Comparison of ENCODE assay signal across 7 mouse cellular contexts in the genomic region with DNA sequence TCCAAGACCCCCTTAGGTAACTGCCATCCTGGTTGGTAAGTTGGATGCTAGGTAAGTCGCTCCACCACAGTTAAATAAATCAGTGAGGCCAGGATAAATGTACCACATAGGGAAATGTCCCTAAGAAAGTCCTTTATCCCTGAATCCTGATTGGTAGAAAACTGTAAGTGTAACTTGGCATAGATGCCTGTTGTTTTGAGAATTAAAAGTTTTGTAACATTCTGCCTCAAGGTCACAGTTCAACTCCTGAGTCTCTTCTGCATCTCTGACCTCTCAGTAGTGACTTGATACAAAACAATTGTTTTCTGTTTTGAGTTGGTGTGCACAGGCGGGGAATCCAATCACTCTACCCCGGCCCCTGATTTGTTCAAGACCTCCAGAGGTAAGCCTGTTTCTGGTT. TPM values are rescaled to one million over a fixed set of nuclear protein-coding genes. Genes with fewer than 3 reads are reported as not detected.
DNase-seq lines count a peak whose midpoint lies in the region; ATAC-seq and TF ChIP-seq lines count a peak whose summit lies in the region.

A gene (plus strand): TSS at position 264 of the 400 bp plus-strand sequence.

- TF ChIP-seq CTCF in MEL (IDR thresholded peaks at IDR 0.05 in 2 of 3, conservative IDR thresholded peaks at IDR 0.05 in 1 of 3; ENCODE audit: control insufficient read depth in 1 of 3, insufficient read depth in 1 of 3, low read depth in 2 of 3, low read length in 3 of 3, poor library complexity in 1 of 3, severe bottlenecking in 1 of 3): no peak

- TF ChIP-seq RAD21 in MEL (IDR thresholded peaks at IDR 0.05; ENCODE audit: low read depth, low read length): no peak

- no peak for TF ChIP-seq POLR2A in MEL (IDR thresholded peaks at IDR 0.05; ENCODE audit: control insufficient read depth in 1 of 2, insufficient read depth in 1 of 2, low read depth in 1 of 2, low read length in 2 of 2, poor library complexity in 1 of 2)

- no peak within 1 kb of the TSS for H3K27ac ChIP-seq in MEL (ENCODE audit: control insufficient read depth, low read depth, low read length)
- H3K27ac ChIP-seq in forebrain, embryonic 13.5 days: no peak within 1 kb of the TSS
- H3K27ac ChIP-seq in hindbrain, embryonic 11.5 days (ENCODE audit: low read depth, low read length): no peak within 1 kb of the TSS
- no peak within 1 kb of the TSS for H3K27ac ChIP-seq in liver, embryonic 13.5 days

- no peak for ATAC-seq in CD4-positive, CD25-positive, alpha-beta regulatory T cell, adult 4 months
- ATAC-seq in forebrain, embryonic 13.5 days: no peak
- ATAC-seq in hindbrain, embryonic 11.5 days (ENCODE audit: low FRiP score): no peak
- ATAC-seq in liver, embryonic 13.5 days (ENCODE audit: low read depth): no peak

- H3K36me3 ChIP-seq in MEL (ENCODE audit: control insufficient read depth in 1 of 2, insufficient read depth in 2 of 2, low read length in 2 of 2): no peaks in the 10 kb centered on the region
- H3K36me3 ChIP-seq in forebrain, embryonic 13.5 days (ENCODE audit: poor library complexity, severe bottlenecking): peaks cover 7% of the 10 kb centered on the region; the same call in 1 of the 2 replicates
- H3K36me3 ChIP-seq in hindbrain, embryonic 11.5 days (ENCODE audit: control insufficient read depth, insufficient read depth, low read length): no peaks in the 10 kb centered on the region
- H3K36me3 ChIP-seq in liver, embryonic 13.5 days: no peaks in the 10 kb centered on the region

- H3K4me3 ChIP-seq in MEL (ENCODE audit: control insufficient read depth in 1 of 2, insufficient read depth in 1 of 2, low read depth in 2 of 2, low read length in 2 of 2): no peak within 1 kb of the TSS
- no peak within 1 kb of the TSS for H3K4me3 ChIP-seq in forebrain, embryonic 13.5 days
- no peak within 1 kb of the TSS for H3K4me3 ChIP-seq in hindbrain, embryonic 11.5 days (ENCODE audit: low read depth, low read length)
- no peak within 1 kb of the TSS for H3K4me3 ChIP-seq in liver, embryonic 13.5 days (replicated peaks)

- H3K27me3 ChIP-seq in MEL (ENCODE audit: control insufficient read depth in 1 of 2, insufficient read depth in 2 of 2, low read length in 2 of 2): no peaks in the 10 kb centered on the region
- H3K27me3 ChIP-seq in forebrain, embryonic 13.5 days: no peaks in the 10 kb centered on the region; the same call in 1 of the 2 replicates
- H3K27me3 ChIP-seq in hindbrain, embryonic 11.5 days (ENCODE audit: control insufficient read depth, insufficient read depth, low read length): no peaks in the 10 kb centered on the region
- no peaks in the 10 kb centered on the region for H3K27me3 ChIP-seq in liver, embryonic 13.5 days

- H3K9ac ChIP-seq in MEL (ENCODE audit: control insufficient read depth, low read depth, low read length, poor library complexity, severe bottlenecking): no peak within 1 kb of the TSS
- no peak within 1 kb of the TSS for H3K9ac ChIP-seq in forebrain, embryonic 13.5 days
- no peak within 1 kb of the TSS for H3K9ac ChIP-seq in hindbrain, embryonic 11.5 days (ENCODE audit: low read depth, low read length)
- H3K9ac ChIP-seq in liver, embryonic 13.5 days: no peak within 1 kb of the TSS

- no peak within 1 kb of the TSS for H3K4me2 ChIP-seq in forebrain, embryonic 13.5 days
- no peak within 1 kb of the TSS for H3K4me2 ChIP-seq in hindbrain, embryonic 11.5 days (replicated peaks; ENCODE audit: low read depth, low read length)
- no peak within 1 kb of the TSS for H3K4me2 ChIP-seq in liver, embryonic 13.5 days

- no peaks in the 10 kb centered on the region for H3K9me3 ChIP-seq in MEL (replicated peaks; ENCODE audit: insufficient read depth, low read length)
- H3K9me3 ChIP-seq in forebrain, embryonic 13.5 days (replicated peaks): no peaks in the 10 kb centered on the region
- no peaks in the 10 kb centered on the region for H3K9me3 ChIP-seq in hindbrain, embryonic 11.5 days (ENCODE audit: control insufficient read depth, low read length)
- H3K9me3 ChIP-seq in liver, embryonic 13.5 days (replicated peaks): no peaks in the 10 kb centered on the region

- H3K79me2 ChIP-seq in MEL (ENCODE audit: control insufficient read depth, insufficient read depth, low read length, poor library complexity): no peaks in the 10 kb centered on the region

- no peaks in the 10 kb centered on the region for H3K4me1 ChIP-seq in MEL (ENCODE audit: control insufficient read depth in 1 of 2, insufficient read depth in 2 of 2, low read length in 2 of 2)
- H3K4me1 ChIP-seq in forebrain, embryonic 13.5 days: no peaks in the 10 kb centered on the region
- no peaks in the 10 kb centered on the region for H3K4me1 ChIP-seq in hindbrain, embryonic 11.5 days (replicated peaks; ENCODE audit: control insufficient read depth, insufficient read depth, low read length)
- peaks cover 11% of the 10 kb centered on the region; the same call in 1 of the 2 replicates for H3K4me1 ChIP-seq in liver, embryonic 13.5 days (replicated peaks)

- TF ChIP-seq EP300 in MEL (IDR thresholded peaks at IDR 0.05; ENCODE audit: low read depth in 1 of 2, low read length in 2 of 2): no peak

- 87% methylated on average over 3 of the region's 3 CpGs for WGBS in forebrain, embryonic 13.5 days
- 89% methylated on average over 3 of the region's 3 CpGs for WGBS in hindbrain, embryonic 11.5 days
- WGBS in liver, embryonic 13.5 days (ENCODE audit: insufficient replicate concordance): 66% methylated on average over 3 of the region's 3 CpGs

- no peak for DNase-seq in MEL (ENCODE audit: low read depth, low spot score)
- no peak for DNase-seq in hindbrain, embryonic 11.5 days (ENCODE audit: low spot score)
- no peak for DNase-seq in liver, embryonic 13.5 days
- no peak for DNase-seq in embryo, embryonic 10 days (ENCODE audit: low spot score)
- no peak for DNase-seq in cerebellum, postnatal 10 days

TF ChIP-seq in MEL, 35 proteins besides CTCF, POLR2A, EP300 and RAD21:
- TF ChIP-seq TBP (IDR thresholded peaks at IDR 0.05; ENCODE audit: low read depth, low read length): no peak
- TF ChIP-seq ZNF384 (IDR thresholded peaks at IDR 0.05; ENCODE audit: low read depth, low read length): no peak
- TF ChIP-seq BHLHE40 (IDR thresholded peaks at IDR 0.05; ENCODE audit: borderline replicate concordance, low read depth, low read length): no peak
- TF ChIP-seq MXI1 (IDR thresholded peaks at IDR 0.05; ENCODE audit: low read depth, low read length): no peak
- TF ChIP-seq CHD1 (IDR thresholded peaks at IDR 0.05; ENCODE audit: low read depth, low read length): no peak
- TF ChIP-seq ETS1 (IDR thresholded peaks at IDR 0.05; ENCODE audit: low read depth, low read length): no peak
- no peak for TF ChIP-seq ZKSCAN1 (IDR thresholded peaks at IDR 0.05; ENCODE audit: low read depth, low read length)
- no peak for TF ChIP-seq MAX (IDR thresholded peaks at IDR 0.05; ENCODE audit: low read length)
- TF ChIP-seq USF2 (IDR thresholded peaks at IDR 0.05; ENCODE audit: borderline replicate concordance in 1 of 2, insufficient read depth in 1 of 2, low read depth in 1 of 2, low read length in 2 of 2): no peak
- TF ChIP-seq ZC3H11A (IDR thresholded peaks at IDR 0.05; ENCODE audit: low read depth, low read length): no peak

RNA-seq across cellular contexts. Expression of the gene that starts here (rescaled TPM):
- 10 to 100 TPM; 37.1 to 75.2 TPM for polyA plus RNA-seq in CD4-positive, CD25-positive, alpha-beta regulatory T cell, adult 4 months (2017; shearing (Covaris generic))
- 605 and 702 TPM in 2 replicates for total RNA-seq in MEL (2012; rRNA removed)
- polyA plus RNA-seq in MEL (2012; ENCODE audit: insufficient read depth in 1 of 2, insufficient read length in 2 of 2, low read depth in 1 of 2, low replicate concordance in 2 of 2, missing spikeins in 1 of 2): 1,000 to 10,000 TPM in 1 of 2 experiments, 100 to 1,000 TPM in 1; 104 to 1,160 TPM
- polyA plus RNA-seq in forebrain, embryonic 13.5 days (2015; fragmentation: Nextera tagmentation; extraction: Ambion mirVana): 270 and 289 TPM in 2 replicates
- polyA plus RNA-seq in hindbrain, embryonic 11.5 days (2014; fragmentation: Nextera tagmentation; extraction: Ambion mirVana): 427 and 438 TPM in 2 replicates
- polyA plus RNA-seq in liver, embryonic 13.5 days (2015; fragmentation: Nextera tagmentation; extraction: Ambion mirVana): 92.3 and 102 TPM in 2 replicates
